Mouse (Mus musculus) liver, adult 10 weeks (tissue): ENCODE data around the gene C1rl. TPM values are rescaled to one million over a fixed set of nuclear protein-coding genes. Genes with fewer than 3 reads are reported as not detected.

Experiments
- polyA plus RNA-seq: library from polyadenylated mRNA; stranded (reverse); fragments of 350-450 nt; fragmentation: Illumina TruSeq; extraction: RNeasy Lipid Tissue Mini Kit (QIAGEN cat#74804); gene quantifications from one replicate; pipeline ENCODE4 v1.2.3, GENCODE M21; 2014; ENCODE audit warnings: low read depth, low replicate concordance

The C1rl gene
- 26.1 TPM for polyA plus RNA-seq

GRCm38 (mm10) chr6:124492842-124493561 is at the start of gene C1rl:
Gene C1rl (plus strand): TSS chr6:124493113.

GRCm38 (mm10) chr6:124464305-124465271 is 28.3 kb upstream of the C1rl start, which contains the start of gene Clstn3:
Gene Clstn3 (minus strand): TSS chr6:124464794.

DNA sequence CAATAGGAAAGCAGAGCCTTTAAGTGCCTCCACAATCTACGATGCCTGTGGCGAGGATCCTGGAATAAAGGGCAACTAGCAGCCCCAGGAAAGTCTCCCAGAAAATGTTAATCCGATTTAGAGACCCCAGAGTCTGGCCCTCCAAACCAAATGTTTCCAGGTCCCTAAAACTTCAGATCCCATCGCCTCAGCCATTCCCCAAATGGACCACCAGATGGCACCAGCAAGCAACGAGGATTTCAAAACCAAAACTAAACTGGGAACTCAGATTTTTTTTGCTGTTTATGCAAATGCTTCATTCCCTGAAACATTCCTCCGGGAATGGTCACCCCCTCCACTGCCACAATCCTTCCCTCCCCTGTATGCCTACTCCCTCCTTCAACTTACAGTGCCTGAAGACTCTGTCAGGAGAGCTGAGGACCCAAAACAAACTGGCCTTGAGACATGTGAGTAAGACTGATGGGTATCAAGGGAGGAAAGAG is 19.5 kb downstream of the C1rl start, which contains the start of gene C1ra:
Gene C1ra, plus strand, starts transcription at position 51 of the 482 bp plus-strand sequence.

DNA sequence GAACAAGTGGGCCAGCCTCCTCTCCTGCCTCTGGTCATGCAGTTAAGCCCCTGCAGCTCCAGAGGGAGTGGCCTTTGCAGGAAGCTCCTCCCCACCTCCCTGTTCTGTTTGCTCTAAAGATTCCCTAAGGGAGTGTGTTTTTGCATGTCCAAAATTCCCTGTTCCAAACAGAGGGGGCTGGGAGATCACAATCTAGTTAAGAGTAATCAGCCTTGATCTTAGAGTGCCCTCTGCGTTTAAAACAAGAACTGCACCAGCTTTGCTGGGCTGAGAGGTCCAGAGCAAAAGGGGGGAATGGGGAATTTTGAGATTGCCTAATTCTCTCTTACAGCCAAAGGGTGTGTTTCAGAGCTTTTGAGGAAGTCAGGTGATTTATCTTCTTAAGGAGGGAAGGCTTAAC is 49.4 kb downstream of the C1rl start, which contains the start of gene C1s1:
Gene C1s1, minus strand, starts transcription at position 76 of the 400 bp plus-strand sequence.

Other genes with a start within 250 kb of the C1rl start
- 11.2 TPM for gene Cd163, start 188.5 kb upstream of the C1rl start, polyA plus RNA-seq
- 20.9 TPM for gene Pex5, start 78.0 kb upstream of the C1rl start, polyA plus RNA-seq
- 0.13 TPM for gene Clstn3, start 28.3 kb upstream of the C1rl start, polyA plus RNA-seq
- gene C1ra, start 19.3 kb downstream of the C1rl start, polyA plus RNA-seq: 93.0 TPM
- gene C1s1, start 49.2 kb downstream of the C1rl start, polyA plus RNA-seq: 437 TPM
- gene C1rb, start 77.2 kb downstream of the C1rl start, polyA plus RNA-seq: not detected
- not detected for gene C1s2, start 143.0 kb downstream of the C1rl start, polyA plus RNA-seq
- gene Lpcat3, start 169.9 kb downstream of the C1rl start, polyA plus RNA-seq: 44.0 TPM
- gene Emg1, start 219.1 kb downstream of the C1rl start, polyA plus RNA-seq: 22.3 TPM
- 46.9 TPM for gene Phb2, start 219.2 kb downstream of the C1rl start, polyA plus RNA-seq
- gene Ptpn6, start 245.6 kb downstream of the C1rl start, polyA plus RNA-seq: 3.8 TPM
- 7.5 TPM for gene Grcc10, start 248.3 kb downstream of the C1rl start, polyA plus RNA-seq